Mouse (Mus musculus): ENCODE measurements around the gene Rdx. TPM values are rescaled to one million over a fixed set of nuclear protein-coding genes. Genes with fewer than 3 reads are reported as not detected.

The Rdx gene
- polyA plus RNA-seq, 1 experiment: 19.9 TPM

GRCm38 (mm10) chr9:52013900-52014455, 33.0 kb upstream of the Rdx start:
- 87% methylated on average over 5 of the region's 5 CpGs for WGBS
- Histone ChIP-seq H3K27ac (ENCODE audit: control insufficient read depth, insufficient read depth, low read length) (no peak overlapping the region), H3K36me3 (ENCODE audit: control insufficient read depth, insufficient read depth, low read length) (no peaks in the 10 kb centered on the region), H3K4me1 (replicated peaks; ENCODE audit: control insufficient read depth, insufficient read depth, low read length) (no peaks in the 10 kb centered on the region), H3K27me3 (ENCODE audit: control insufficient read depth, insufficient read depth, low read length) (no peaks in the 10 kb centered on the region), H3K4me3 (ENCODE audit: control insufficient read depth, insufficient read depth, low read length) (no peak overlapping the region)
- TF ChIP-seq CTCF (IDR thresholded peaks at IDR 0.05; ENCODE audit: borderline replicate concordance, control insufficient read depth, extremely low read depth, insufficient read depth, low read length, poor library complexity) (no peak), POLR2A (IDR thresholded peaks at IDR 0.05; ENCODE audit: control insufficient read depth, extremely low read depth, insufficient read depth, low read length, poor library complexity) (no peak)
- DNase-seq: no peak

GRCm38 (mm10) chr9:52017091-52017490, 29.9 kb upstream of the Rdx start:
- Histone ChIP-seq H3K4me3 (ENCODE audit: control insufficient read depth, insufficient read depth, low read length) (no peak overlapping the region), H3K27ac (ENCODE audit: control insufficient read depth, insufficient read depth, low read length) (no peak overlapping the region), H3K27me3 (ENCODE audit: control insufficient read depth, insufficient read depth, low read length) (no peaks in the 10 kb centered on the region), H3K36me3 (ENCODE audit: control insufficient read depth, insufficient read depth, low read length) (no peaks in the 10 kb centered on the region), H3K4me1 (replicated peaks; ENCODE audit: control insufficient read depth, insufficient read depth, low read length) (no peaks in the 10 kb centered on the region)
- WGBS: 90% methylated on average over 3 of the region's 3 CpGs
- no peak for DNase-seq
- TF ChIP-seq CTCF (IDR thresholded peaks at IDR 0.05; ENCODE audit: borderline replicate concordance, control insufficient read depth, extremely low read depth, insufficient read depth, low read length, poor library complexity): no peak
- no peak for TF ChIP-seq POLR2A (IDR thresholded peaks at IDR 0.05; ENCODE audit: control insufficient read depth, extremely low read depth, insufficient read depth, low read length, poor library complexity)

DNA sequence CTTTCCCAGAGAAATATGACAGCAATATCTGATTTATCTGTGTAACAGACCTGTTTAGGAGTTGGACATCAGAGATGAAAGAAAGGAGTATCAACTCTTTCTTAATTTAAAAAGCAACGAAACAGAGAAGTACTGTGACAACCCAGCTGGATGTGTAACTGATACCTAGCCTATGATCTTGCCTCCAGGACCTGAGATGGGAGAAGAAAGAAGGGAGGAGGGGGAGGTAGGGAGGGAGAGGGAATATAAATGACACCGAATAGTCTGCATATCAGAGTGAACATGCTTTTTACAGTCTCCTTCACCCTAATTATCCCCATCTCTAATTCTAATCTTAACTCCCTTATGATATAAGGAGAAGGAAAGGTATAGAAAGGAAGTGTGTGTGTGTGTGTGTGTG, 29.1 kb upstream of the Rdx start:
- TF ChIP-seq POLR2A (IDR thresholded peaks at IDR 0.05; ENCODE audit: control insufficient read depth, extremely low read depth, insufficient read depth, low read length, poor library complexity) (no peak), CTCF (IDR thresholded peaks at IDR 0.05; ENCODE audit: borderline replicate concordance, control insufficient read depth, extremely low read depth, insufficient read depth, low read length, poor library complexity) (no peak)
- H3K36me3 ChIP-seq (ENCODE audit: control insufficient read depth, insufficient read depth, low read length): no peaks in the 10 kb centered on the region
- H3K27me3 ChIP-seq (ENCODE audit: control insufficient read depth, insufficient read depth, low read length): no peaks in the 10 kb centered on the region
- DNase-seq: no peak
- 89% methylated on average over 2 of the region's 2 CpGs for WGBS
- H3K4me3 ChIP-seq (ENCODE audit: control insufficient read depth, insufficient read depth, low read length): no peak overlapping the region
- no peaks in the 10 kb centered on the region for H3K4me1 ChIP-seq (replicated peaks; ENCODE audit: control insufficient read depth, insufficient read depth, low read length)
- H3K27ac ChIP-seq (ENCODE audit: control insufficient read depth, insufficient read depth, low read length): no peak overlapping the region

GRCm38 (mm10) chr9:52018505-52018904, 28.5 kb upstream of the Rdx start:
- Histone ChIP-seq H3K4me3 (ENCODE audit: control insufficient read depth, insufficient read depth, low read length) (no peak overlapping the region), H3K27ac (ENCODE audit: control insufficient read depth, insufficient read depth, low read length) (no peak overlapping the region), H3K4me1 (replicated peaks; ENCODE audit: control insufficient read depth, insufficient read depth, low read length) (no peaks in the 10 kb centered on the region), H3K36me3 (ENCODE audit: control insufficient read depth, insufficient read depth, low read length) (no peaks in the 10 kb centered on the region), H3K27me3 (ENCODE audit: control insufficient read depth, insufficient read depth, low read length) (no peaks in the 10 kb centered on the region)
- WGBS: 94% methylated on average over 1 of the region's 1 CpGs
- no peak for DNase-seq
- TF ChIP-seq CTCF (IDR thresholded peaks at IDR 0.05; ENCODE audit: borderline replicate concordance, control insufficient read depth, extremely low read depth, insufficient read depth, low read length, poor library complexity) (no peak), POLR2A (IDR thresholded peaks at IDR 0.05; ENCODE audit: control insufficient read depth, extremely low read depth, insufficient read depth, low read length, poor library complexity) (no peak)

DNA sequence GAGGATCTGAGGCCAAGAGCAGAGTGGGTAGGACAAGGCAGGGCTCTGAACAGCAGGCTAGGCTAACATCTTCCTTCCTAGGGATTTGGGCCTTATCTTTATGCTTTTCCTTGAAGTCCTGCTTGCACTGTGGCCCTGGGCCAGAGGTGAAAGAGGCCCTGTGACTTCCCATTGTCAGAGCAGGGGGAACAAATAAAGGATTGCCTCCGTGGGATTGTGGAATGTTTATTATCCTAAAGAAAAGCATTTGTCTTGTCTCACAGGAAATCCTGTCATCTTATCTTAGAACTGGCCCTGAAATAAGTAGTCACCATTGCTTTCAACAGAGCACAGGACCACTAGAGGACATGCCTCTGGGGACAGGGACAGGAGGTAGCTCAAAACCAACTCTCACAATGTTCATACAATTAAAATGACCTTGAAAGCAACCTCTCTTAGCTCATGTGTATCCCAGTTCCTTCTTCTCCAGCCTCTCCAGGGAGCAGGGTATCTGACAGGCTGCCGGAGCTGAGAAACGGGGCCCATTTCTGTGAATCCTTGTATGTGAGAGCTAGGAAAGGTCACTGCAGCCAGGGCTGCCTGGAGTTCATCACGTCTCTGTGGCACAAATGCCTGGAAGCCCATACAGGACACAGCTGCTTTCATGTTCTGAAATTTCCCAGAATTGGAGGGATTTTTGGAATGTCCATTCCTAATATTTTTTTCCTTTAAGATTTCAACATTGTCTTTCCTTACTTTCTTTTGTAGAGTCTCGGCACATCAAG, 19.5 kb upstream of the Rdx start:
- no peaks in the 10 kb centered on the region for H3K27me3 ChIP-seq (ENCODE audit: control insufficient read depth, insufficient read depth, low read length)
- H3K4me1 ChIP-seq (replicated peaks; ENCODE audit: control insufficient read depth, insufficient read depth, low read length): no peaks in the 10 kb centered on the region
- TF ChIP-seq CTCF (IDR thresholded peaks at IDR 0.05; ENCODE audit: borderline replicate concordance, control insufficient read depth, extremely low read depth, insufficient read depth, low read length, poor library complexity): no peak
- no peak for TF ChIP-seq POLR2A (IDR thresholded peaks at IDR 0.05; ENCODE audit: control insufficient read depth, extremely low read depth, insufficient read depth, low read length, poor library complexity)
- WGBS: 91% methylated on average over 5 of the region's 5 CpGs
- no peaks in the 10 kb centered on the region for H3K36me3 ChIP-seq (ENCODE audit: control insufficient read depth, insufficient read depth, low read length)
- no peak for DNase-seq
- H3K4me3 ChIP-seq (ENCODE audit: control insufficient read depth, insufficient read depth, low read length): no peak overlapping the region
- H3K27ac ChIP-seq (ENCODE audit: control insufficient read depth, insufficient read depth, low read length): no peak overlapping the region

DNA sequence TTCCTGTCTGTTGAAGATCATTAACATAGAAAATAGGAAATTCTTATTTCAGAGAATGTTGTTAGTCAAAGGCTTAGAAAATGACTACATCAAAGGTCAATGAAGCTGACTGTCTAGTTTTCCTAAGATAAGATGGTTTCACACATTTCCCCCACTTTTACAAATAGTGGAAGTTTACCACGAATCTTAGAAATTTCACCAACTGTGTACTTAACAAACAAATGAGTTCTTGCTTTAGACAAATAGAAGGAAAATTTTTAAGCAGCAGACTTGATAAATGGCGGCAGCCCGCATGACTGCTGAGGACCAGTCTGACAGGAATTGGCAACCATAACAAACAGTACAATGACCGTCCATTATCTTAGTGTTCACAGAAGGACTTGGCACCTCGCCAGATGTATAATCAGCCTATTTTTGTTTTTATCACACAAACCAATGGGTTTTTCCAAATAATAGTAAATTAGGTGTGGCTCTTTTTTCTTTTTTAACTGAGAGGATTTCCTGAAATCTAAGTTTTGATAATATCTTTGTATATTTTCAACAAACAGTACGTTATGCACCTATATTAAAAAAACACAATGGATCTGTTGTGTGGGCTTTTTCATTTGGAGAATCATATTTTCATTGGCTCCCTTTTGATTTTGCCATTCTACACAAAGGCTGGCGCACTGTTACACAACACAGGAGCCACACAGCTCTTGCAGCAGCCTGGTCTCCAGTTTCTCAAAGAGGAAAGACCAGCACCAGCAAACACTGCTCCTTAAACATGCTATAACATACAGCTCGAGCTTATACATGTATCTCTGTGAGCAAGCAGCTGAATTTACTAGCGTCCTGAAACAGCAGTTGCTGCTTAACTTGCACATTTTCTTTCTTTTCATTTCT, 18.2 kb upstream of the Rdx start:
- Histone ChIP-seq H3K4me1 (replicated peaks; ENCODE audit: control insufficient read depth, insufficient read depth, low read length) (no peaks in the 10 kb centered on the region), H3K36me3 (ENCODE audit: control insufficient read depth, insufficient read depth, low read length) (no peaks in the 10 kb centered on the region), H3K4me3 (ENCODE audit: control insufficient read depth, insufficient read depth, low read length) (no peak overlapping the region), H3K27ac (ENCODE audit: control insufficient read depth, insufficient read depth, low read length) (no peak overlapping the region), H3K27me3 (ENCODE audit: control insufficient read depth, insufficient read depth, low read length) (no peaks in the 10 kb centered on the region)
- WGBS: 89% methylated on average over 9 of the region's 9 CpGs
- no peak for DNase-seq
- TF ChIP-seq CTCF (IDR thresholded peaks at IDR 0.05; ENCODE audit: borderline replicate concordance, control insufficient read depth, extremely low read depth, insufficient read depth, low read length, poor library complexity): no peak
- no peak for TF ChIP-seq POLR2A (IDR thresholded peaks at IDR 0.05; ENCODE audit: control insufficient read depth, extremely low read depth, insufficient read depth, low read length, poor library complexity)

All from thymus, adult 2 months (tissue).